Mouse (Mus musculus): ENCODE measurements around the gene Gm20388.

Gene Gm20388

DNA sequence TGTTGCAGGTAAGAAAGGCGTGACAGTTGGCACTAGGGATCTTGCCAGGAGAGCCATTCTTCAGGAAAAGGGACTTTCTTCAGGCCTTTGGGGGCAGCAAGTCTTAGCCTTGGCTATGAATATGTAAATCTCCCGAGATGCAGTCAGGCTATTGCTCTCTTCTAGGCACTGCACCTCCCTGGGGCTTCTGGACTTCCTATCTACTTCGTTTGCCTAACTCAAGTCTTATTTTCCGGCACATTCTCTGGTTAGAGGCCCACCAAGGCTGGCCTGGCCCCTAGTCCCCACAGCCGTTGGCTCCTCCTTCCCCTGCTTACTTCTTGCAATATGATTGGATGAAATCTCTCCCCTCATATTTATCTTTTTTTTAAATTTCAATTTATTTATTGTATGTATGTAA lies 4178.4 kb downstream of the Gm20388 start:
- no peak for DNase-seq (ENCODE audit: low spot score in 2 of 2)

DNA sequence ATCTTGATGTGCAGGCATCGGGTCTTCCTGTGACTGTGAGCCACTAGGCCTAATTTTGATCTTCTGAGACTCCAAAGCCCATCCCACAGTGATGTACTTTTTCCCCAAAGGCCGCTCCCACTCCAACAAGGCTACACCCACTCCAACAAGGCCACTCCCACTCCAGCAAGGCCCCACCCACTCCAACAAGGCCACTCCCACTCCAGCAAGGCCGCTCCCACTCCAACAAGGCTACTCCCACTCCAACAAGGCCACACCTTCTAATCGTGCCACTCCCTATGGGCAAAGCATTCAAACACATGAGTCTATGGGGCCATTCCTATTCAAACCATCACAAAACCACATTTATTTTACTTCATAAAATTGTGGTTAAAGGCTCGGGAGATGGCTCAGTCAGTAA lies 4179.8 kb downstream of the Gm20388 start:
- no peak for DNase-seq (ENCODE audit: low spot score in 2 of 2)

DNA sequence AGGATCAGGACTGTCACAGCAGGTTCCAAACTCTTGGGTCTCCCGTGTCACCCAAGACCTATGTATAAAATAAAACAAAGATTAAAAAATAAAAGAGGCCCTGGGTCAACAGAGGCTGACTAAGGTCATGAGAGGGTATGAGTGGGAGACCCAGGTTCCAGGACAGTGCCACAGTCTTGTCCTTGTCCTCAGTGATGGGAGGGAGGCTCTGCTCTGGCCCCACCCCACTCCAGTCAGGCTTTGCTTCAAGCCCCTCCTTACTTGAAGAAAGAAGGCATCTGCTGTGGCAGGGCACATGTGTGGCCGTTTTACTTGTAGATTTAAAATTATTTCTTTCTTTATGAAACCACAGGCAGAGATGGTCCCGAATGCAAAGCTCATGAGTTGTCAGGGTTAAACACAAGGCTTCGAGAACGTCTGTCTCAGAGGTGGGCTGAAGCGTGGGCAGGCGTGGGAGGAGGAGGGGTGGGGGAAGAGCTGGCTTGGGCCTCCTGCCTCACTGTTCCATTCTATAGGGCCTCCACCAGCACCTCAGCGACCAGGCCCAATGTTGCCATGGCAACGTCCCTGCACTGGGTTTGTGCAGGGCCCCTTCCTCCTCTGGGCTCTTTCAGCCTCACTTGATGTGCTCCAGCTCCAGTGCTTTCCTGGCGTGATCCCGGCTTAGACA lies 4188.4 kb downstream of the Gm20388 start:
- DNase-seq (ENCODE audit: low spot score in 2 of 2) = no peak

DNA sequence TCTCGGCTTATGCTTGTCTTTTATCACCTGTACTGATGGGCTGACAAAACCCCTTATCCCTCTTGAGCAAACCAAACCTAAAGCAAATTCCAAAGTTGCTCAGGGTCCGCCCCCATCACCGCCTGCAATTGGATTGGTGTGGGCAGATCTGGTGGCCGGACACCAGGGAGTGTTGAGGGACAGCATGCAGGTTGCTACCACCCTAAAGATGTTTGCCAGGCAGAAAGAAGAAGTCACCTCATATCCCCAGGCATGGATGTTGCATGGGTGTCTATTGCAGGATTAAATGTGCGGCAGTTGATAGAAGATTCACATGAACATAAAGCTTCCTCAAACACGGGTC lies 4189.0 kb downstream of the Gm20388 start:
- DNase-seq (ENCODE audit: low spot score in 2 of 2) = no peak

DNA sequence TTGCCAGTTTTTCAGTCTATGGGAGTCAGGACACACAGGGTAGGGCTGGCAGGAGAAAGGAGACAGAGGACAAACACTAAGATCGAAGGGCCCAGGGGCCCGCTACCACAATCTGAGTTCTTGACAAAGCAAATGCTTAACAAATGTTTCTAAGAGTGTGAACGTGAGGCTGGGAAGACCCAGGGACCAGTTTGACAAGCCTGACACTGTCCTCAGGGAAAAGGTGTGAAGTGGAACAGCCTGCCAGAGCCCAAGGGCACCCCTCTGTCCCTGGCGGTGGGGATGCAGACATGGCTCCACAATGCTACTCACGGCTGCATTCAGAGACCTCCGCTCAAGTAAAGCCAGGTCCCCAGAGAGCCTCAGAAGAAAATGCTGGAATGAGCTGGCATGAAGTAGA lies 4195.2 kb downstream of the Gm20388 start:
- no peak for DNase-seq (ENCODE audit: low spot score in 2 of 2)

DNA sequence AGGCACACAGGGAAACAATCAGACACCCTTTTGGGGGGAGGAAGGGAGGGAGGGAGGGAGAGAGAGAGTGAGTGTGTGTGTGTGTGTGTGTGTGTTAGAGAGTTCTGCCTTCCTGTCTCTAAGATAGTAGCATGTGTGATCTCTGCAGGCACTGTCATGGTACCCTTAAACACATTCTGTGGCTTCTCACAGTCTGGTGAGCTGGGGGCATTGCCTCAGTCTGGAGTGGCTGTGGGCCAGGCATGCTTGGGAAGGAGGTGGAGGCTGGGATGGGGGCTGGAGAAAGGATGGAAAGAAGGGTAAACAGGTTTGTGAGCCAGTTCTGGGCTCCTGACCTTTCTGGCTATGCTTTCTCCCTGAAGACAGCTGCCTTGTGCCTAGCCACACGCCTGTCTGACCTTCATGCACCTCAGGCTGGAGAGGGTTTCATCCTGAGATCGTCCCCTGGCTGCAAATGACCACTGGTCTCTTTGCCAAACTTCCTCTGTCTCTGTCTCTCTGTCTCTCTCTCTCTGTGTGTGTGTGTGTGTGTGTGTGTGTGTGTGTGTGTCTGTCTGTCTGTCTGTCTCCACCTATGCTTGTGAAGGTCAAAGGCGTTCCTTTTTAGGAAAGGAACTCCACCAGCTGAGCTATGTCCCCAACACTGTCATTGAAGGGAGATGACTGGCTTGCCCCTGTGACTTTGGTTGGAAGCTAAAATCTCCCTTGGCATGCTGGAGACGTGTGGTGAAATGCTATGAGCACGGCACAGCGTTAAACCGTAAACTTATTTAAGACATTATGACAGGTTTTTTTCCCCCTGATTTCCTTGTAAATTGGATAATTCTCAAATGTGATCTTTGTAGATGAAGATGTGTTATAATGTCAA lies 4195.9 kb downstream of the Gm20388 start:
- peak in 1 of 2 experiments; percentile 4 for DNase-seq (ENCODE audit: low spot score in 2 of 2)

DNA sequence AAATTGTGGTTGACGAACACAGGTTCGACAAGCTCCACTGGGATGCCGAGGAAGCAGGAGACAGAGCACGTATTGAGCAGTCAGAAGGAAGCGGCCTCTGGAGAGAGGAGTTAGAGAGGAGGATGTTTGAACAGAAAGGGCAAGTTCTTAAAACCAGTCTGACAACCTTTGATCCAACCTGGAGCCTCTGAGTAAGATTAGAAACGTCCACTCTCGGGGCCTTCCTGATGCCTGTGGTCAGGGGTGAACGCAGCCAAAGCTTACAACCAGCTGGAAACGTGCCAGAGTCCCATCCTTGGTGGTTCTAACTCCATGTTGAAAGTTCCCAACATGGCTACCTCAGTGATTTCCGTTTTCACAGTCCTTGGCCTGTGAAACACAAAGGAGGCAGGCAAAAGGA lies 4202.5 kb downstream of the Gm20388 start:
- DNase-seq (ENCODE audit: low spot score in 2 of 2) = no peak

DNA sequence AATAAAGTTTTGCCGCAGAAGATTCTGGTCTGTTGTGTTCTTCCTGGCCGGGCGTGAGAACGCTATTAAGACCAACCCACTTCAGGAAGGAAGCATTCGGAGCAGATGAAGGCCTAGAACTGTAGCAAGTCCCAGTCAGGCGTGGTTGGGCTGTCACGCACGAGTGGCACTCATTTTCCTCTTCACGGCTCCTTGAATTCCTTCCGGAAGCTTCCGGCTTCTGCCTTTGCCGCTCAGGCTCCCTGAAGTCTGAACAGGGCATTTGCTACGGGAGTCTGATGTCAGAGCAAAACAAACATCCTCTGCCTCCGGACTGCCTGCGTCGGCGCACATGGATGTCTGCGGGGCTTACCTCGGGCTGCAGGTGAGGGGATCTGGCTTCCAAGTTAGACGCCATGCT lies 4214.6 kb downstream of the Gm20388 start:
- no peak for DNase-seq (ENCODE audit: low spot score in 2 of 2)

DNA sequence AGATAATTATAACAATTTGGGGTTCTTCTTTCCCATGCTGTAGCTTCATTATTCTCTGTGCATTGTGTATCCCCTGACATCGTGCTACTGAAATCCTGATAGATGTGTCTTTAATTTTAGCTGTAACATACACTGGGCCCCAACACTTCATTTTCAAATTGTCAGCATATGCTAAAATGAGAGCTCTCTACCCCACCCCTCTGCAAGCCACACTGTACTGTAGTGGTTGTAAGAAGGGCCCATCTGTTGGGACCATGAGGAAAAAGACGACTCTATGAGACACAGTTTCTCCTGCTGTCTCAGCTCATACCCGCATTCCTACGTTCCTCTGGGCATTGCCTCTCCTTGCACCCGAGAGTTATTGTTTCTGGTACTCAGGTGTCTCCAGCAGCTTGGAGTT lies 4226.6 kb downstream of the Gm20388 start:
- DNase-seq (ENCODE audit: low spot score in 2 of 2) = no peak

DNA sequence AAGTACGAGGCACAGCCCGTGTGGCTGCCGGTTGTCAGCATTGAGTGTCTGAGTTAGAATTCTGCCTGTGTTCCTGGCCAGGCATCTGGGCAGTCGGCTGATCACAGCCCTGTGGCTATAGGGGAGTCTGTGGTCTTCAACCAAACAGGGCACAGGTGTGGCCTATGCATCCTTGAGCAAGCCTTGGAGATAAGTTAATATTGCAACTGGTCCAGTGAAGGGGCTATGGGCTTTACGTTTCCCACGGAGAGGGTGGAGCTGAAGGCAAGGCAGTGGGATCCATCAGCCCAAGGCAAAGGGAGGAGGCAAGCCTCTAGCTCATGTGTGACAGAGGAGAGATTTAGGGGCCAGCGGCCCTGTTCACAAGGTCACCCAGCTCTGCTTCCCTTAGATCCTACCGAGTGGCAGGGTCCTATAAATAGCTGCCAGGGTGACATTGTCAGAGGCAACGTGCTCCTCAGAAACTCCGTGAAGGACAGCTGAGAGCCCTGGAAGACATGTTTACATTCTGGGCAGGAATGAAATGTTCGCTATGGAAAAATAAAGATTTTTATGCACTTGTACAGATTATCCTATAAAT lies 4229.7 kb downstream of the Gm20388 start:
- no peak for DNase-seq (ENCODE audit: low spot score in 2 of 2)

DNA sequence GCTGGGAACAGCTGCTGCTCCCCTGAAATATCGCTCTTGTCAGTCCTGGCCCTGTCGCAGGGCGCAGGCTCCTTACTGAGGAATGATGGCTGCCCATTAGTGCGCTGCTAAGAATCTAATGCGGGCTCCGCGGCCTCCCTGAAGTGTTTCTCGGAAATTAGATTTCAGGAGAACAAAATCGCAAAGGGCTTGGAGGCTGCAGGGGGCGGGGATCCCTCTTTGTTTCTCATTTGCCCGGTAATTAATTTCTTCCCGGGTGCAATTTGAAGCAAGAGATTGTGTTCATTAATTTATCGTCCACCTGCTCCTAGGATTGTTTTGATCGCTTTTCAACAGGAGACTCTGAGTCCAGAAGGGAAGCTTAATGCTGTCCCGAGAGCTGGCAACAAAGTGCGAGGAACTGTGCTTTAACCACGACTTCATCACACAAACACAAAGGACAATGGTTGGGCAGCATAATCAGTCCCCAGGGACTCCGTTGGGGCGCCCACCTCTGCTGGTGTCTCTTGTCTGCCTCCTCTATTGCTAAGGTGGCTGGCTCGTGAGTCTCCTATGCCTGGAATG lies 4230.3 kb downstream of the Gm20388 start:
- no peak for DNase-seq (ENCODE audit: low spot score in 2 of 2)

DNA sequence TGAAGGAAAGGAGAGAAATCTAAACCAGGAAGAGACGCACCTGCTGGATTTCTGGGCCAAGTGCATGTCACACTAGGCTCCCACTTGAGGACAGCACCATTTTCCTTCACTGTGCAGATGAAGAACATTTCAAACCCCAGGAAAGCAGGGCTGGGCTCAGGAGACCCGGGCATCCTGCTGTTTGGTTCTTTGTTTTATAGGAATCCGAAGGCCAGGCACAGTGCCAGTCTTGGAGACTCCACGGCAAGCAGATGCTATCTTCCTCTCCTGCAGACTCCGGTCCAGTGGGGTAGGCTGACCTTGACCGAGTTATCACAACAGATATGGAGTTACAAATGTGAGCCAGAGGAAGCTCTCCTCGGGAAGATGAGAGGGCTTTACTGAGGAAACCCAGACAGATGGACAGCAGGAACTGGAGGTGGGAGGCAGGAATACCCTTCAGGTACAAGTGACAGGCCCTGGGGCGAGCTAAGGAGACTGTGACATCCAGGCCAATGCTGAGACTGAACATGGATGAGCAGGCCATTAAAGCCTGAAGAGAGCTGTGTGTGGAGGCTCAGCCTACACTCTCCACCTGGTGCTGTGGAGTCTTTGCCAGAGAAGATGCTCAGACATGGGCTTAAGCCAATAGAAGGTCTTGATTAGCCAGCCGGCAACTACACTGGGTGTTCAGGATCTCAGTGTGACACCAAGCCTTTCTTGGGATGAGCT lies 4231.2 kb downstream of the Gm20388 start:
- DNase-seq (ENCODE audit: low spot score in 2 of 2) = no peak

DNA sequence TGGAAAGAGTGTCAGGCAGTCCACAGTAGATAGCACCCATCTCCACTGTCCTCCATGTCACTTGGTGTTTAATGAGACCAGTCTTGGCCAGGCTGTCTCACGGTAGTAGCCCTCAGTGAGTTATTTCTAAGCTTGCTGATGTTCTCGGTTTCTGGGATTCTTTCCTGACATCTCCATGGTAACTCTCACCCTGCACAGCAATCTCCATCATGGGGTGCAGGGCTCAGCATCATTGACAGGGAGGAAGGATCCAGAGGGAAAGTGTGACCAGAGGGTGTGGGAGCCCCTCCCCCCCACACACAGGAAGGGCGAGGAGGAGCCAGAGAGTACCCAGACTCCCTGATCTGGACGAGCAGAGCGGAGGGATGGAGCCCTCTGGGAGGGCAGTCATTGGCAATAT lies 4232.4 kb downstream of the Gm20388 start:
- DNase-seq (ENCODE audit: low spot score in 2 of 2) = no peak

DNA sequence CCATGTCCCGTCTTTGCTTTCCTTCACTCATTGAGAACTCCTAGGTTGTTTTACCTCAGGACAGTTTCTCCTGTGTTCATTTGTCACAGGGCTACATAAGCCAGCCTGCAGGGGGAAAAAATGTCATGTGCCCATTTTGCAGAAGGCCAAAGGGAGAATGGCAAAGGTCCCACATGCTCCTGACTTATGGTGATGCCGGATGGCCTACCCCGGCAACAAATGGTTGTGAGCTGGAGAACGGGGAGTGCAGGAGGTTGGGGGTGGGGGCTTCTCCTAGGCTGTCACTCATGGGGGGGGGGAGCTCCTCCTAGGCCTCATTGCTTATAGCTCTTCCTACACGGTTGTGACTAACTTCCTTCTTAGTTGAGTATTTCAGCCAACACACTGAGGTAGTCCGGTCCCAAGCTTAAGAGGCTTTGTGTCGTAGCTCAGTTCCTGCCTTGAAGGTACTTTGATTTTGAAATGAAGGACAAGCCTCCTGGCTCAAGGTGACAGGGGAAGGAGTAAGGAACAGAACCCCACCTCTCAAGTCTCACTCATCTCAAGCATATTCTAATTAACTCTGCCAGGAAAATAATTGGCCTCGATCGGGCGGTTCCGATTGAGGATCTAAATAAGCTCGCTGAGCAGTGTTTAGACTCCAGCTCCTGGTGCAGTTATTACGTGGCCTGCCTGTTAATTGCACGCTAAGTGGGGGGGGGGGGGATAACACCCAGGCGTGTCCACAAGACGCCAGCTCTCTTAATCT lies 4233.4 kb downstream of the Gm20388 start:
- no peak for DNase-seq (ENCODE audit: low spot score in 2 of 2)

DNA sequence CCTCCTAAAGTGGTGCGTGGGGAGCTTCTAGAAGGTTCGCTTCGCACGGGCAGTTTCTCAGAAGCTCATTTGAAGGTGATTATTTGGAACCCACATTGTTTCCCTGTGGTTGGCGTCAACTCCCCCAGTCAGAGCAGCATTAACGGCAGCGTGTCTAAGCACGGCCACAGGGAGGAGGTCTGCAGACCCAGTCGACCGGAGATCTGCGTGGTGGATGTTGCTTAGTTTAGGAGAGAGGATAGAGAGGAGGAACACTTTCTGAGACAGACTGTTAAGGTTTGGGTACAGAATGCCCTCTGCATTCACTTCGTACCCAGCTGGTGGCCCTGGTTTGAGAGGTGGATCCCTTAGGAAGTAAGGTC lies 4234.0 kb downstream of the Gm20388 start:
- no peak for DNase-seq (ENCODE audit: low spot score in 2 of 2)

DNA sequence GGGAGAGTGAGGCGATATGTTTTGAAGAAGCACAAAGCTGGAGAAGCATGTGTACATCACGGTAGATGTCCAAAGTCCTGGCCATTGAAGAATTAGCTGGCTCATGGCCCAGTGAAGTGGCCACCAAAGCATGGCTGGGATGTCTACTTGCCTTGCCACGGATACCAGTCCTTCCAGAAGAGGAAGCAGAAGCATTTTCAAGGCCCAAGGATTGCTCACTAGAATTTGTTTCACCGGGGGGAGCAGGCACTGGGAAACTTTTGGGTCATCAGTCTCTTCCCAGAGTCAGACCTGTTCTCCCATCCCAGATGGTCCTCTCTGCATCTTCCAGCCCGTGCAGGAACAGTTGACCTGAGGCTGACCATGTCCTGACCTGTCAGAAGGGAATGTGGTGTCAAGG lies 4235.6 kb downstream of the Gm20388 start:
- no peak for DNase-seq (ENCODE audit: low spot score in 2 of 2)

DNA sequence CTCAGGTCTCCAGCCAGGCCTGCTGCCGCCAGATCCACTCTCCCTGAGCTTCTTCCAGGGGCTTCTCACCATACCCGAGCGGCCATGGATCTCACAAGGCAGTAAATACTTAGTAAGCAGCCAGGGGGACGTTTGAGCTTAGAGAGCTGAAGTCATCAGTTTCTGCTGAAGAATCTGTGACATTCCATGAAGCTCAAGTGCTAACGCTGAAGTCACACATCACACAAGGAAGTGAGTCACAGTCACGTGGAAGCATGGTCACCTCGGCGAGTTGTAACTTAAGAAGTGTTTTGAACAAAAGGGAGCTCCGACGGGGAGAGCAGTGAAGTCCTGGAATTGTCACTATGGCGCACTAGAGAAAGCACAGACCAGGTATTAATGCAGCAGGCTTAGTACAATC lies 4239.4 kb downstream of the Gm20388 start:
- DNase-seq (ENCODE audit: low spot score in 2 of 2) = no peak

DNA sequence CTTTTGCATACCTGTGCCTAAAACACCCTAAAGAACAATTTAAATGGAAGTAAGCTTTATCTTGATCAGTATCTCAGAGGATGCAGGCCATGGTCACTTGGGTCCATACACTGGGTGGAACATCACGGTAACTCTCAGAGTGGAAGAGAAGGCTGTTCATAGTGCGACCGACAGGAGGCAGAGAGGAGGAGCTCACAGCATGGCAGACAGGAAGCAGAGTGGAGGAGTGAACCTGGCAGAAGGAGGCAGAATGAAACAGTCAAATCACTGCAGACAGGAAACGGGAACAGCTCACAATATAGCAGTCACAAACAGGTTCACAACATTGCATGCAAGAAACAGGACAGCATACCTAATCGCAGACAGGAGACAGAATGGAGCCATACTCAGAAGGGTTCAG lies 4239.9 kb downstream of the Gm20388 start:
- DNase-seq (ENCODE audit: low spot score in 2 of 2) = no peak

DNA sequence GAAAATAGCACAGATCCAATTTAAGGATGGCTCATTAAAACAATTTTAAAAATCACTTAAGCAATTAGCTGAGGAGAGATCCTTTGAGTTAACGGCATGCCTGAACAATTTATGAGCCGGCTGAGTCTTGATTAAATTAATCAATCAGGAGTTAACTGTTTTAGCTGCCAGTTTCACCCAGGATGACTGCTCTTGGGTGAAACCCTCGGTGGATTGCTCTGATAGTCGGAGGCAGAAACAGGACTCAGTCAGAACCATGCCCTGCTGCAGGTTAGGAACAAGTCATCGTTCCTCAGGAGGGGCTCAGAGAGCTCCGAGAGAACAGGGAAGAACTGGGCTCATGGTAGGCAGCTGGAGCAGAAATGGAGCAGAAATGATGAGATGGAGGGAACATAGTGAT lies 4241.2 kb downstream of the Gm20388 start:
- DNase-seq (ENCODE audit: low spot score in 2 of 2) = no peak

DNA sequence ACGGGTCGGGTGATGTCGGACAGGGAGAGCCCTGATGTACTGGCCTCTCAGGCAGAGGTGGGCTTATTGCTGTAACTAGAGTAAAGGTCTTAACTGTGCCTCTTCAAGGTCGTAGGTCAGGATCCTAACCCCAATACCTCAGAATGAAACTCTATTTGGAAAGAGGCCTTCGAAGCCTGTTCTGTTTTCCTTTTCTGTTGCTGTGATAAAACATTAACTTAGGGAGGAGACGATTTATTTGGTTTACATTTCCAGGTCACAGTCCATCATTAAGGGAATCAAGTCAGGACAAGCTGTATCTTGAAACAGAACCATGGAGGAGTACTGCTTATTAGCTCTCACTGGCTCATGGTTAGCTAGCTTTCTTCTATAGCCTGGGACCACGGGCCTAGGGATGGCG lies 4242.1 kb downstream of the Gm20388 start:
- no peak for DNase-seq (ENCODE audit: low spot score in 2 of 2)

DNA sequence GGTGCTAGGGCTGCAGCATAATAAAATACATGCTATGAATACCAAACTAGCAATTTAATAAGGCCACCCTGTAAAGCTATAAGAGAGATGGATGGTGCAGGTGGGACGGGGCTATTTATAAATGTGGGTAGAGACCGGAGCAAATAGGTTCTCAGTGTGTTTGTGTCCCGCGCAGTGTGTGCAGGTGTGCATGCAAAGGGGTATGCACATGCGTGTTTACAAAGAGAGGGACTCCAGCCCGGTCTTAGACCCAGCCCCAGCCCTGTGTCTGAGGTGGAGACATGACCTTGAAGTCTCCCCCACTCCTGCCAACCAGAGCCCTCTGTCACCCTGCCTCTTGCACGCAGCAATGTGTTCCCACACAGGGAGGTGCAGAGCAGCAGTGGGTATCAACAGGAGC lies 4245.7 kb downstream of the Gm20388 start:
- DNase-seq (ENCODE audit: low spot score in 2 of 2) = no peak

DNA sequence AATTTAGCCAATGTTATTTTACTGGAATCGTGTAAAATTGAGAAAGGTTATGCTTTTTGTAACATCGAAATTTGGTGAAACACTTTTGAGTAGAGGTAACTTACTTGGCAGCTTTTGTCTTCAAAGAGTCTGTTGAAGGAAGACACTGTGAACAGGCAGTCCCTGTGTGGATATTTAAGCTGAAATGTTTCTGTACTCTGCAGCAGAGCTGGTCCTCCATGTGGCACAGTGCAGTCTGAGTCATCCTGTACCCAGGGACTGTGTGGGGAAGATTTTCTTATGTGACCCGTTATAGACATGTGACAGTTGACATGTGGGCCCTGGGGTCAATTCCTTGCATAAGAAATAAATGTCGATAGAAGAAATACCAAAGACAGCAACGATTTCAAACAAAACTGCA lies 4251.0 kb downstream of the Gm20388 start:
- no peak for DNase-seq (ENCODE audit: low spot score in 2 of 2)

All from heart, adult 9 months (tissue).